Mouse (Mus musculus) myocyte (in vitro differentiated cells): ENCODE data around the gene Zfyve27.

Experiments used
- CEBPB ChIP-seq: IDR thresholded peaks from 2 replicates; pipeline ENCODE4 v1.6.1; 2011; ENCODE audit warnings: mild to moderate bottlenecking, moderate library complexity; ENCODE audit not compliant: poor library complexity, insufficient read depth, severe bottlenecking
- MYOG ChIP-seq, 3 experiments: IDR thresholded peaks; one replicate each; pipeline ENCODE4 v1.6.1; 2011; ENCODE audit warnings: control low read depth in 2 of 3, low read depth in 2 of 3, mild to moderate bottlenecking in 2 of 3; ENCODE audit not compliant: insufficient read length in 2 of 3, control insufficient read depth in 1 of 3, insufficient read depth in 1 of 3
- POLR2A ChIP-seq: IDR thresholded peaks from one replicate; pipeline ENCODE4 v1.6.1; 2011; ENCODE audit warnings: low read depth, mild to moderate bottlenecking, control low read depth, moderate library complexity; ENCODE audit not compliant: insufficient read length
- TCF12 ChIP-seq: IDR thresholded peaks from one replicate; pipeline ENCODE4 v1.6.1; 2011; ENCODE audit warnings: mild to moderate bottlenecking, control low read depth; ENCODE audit not compliant: poor library complexity, insufficient read depth, severe bottlenecking
- USF1 ChIP-seq: IDR thresholded peaks from one replicate; pipeline ENCODE4 v1.6.1; 2011; ENCODE audit warnings: low read depth, mild to moderate bottlenecking, control low read depth, moderate library complexity

GRCm38 (mm10) chr19:42135070-42135469 is 28.7 kb upstream of the Zfyve27 start:
- no peak for TF ChIP-seq MYOG (IDR thresholded peaks at IDR 0.05; ENCODE audit: control insufficient read depth in 1 of 3, insufficient read depth in 1 of 3, insufficient read length in 2 of 3, low read depth in 2 of 3)
- TF ChIP-seq POLR2A, result no peak
- TF ChIP-seq USF1, result no peak
- TF ChIP-seq TCF12, result no peak
- no peak for TF ChIP-seq CEBPB
